Mouse (Mus musculus): ENCODE results near the gene Chchd1.
A peak's percentile ranks its signal among the peaks of the same experiment; 100 is the strongest.

Gene Chchd1

DNA sequence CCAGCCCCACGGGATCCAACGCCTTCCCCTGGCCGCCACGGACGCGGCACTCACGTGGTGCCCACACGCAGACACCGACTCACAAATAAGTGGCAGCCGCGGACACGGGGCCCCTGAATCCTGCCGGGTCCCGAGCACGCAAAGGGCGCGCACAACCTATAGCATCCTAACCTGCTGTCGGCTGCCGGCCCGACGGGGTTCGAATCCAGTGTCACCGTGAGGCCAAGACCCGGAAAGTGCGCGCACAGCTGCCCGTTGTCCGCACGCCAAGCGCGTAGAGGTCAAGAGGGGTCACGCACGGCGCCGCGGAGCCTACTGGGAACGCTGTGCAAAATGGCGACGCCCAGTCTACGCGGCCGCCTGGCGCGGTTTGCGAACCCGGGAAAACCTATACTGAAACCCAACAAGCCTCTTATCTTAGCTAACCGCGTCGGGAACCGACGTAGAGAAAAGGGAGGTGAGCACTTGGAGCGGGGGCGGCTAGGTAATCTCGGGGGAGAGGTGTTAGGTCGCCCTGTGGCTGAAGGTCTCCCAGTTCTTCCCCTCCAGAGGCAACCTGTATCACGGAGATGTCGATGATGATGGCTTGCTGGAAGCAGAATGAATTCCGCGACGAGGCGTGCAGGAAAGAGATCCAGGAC is at the start of gene Chchd1:
Gene Chchd1, plus strand, starts transcription at position 266 of the 641 bp plus-strand sequence.
- peak; percentile 71 for DNase-seq (ENCODE audit: low read depth, low spot score)

DNA sequence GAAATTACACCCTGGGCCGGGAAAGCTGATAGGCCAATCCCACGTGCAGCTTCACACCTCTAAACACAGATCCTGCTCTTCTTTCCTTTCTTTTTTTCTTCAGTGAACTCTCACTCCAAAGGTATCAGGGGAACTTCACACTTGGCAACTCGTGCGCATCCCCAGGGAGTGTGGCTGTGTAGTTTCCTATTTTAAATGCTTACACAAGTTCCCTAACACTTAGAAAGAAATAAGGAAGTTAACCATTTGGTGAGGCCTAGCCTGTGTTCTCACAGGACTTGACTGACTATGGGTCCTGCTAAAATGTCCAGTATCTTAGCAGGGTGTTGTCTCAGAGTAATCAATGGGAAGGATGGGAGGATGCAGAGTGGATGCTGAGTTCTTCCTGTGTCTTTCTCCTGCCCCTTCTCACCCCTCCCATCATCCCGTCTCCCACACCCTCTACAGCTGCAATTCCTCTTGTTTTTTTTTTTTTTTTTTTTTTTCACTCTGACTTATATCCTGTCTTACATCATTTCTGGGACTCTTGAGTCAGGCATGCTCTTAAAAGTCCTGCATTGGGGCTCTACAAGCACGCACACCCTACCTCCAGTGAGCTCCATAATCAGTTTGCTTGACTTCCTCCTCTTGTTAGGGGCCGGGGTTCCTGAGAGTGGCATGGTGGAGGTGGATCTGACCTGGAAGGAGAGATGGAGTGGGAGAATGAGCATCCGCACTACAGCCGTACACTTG is 48.0 kb upstream of the Chchd1 start:
- no peak for DNase-seq (ENCODE audit: low read depth, low spot score)

DNA sequence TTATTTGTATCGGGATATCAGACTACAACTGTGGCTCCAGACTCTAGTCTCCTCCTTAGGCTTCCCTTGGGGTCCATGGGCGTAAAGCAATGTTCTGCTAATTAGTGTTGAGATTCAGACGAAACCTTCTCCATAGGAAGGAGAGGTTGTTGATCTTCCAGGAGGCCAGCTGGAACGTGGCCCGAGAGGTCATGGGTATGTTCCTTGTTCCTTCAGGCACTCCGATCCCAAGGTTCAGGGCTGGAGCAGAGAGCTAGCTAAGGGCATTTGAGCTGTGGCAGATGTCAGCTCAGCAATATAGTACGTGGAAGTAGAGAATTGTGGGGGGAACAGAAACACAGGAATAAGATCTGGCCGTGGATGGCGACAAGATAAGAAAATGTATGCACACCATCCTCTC is 47.1 kb upstream of the Chchd1 start:
- DNase-seq (ENCODE audit: low read depth, low spot score): no peak

DNA sequence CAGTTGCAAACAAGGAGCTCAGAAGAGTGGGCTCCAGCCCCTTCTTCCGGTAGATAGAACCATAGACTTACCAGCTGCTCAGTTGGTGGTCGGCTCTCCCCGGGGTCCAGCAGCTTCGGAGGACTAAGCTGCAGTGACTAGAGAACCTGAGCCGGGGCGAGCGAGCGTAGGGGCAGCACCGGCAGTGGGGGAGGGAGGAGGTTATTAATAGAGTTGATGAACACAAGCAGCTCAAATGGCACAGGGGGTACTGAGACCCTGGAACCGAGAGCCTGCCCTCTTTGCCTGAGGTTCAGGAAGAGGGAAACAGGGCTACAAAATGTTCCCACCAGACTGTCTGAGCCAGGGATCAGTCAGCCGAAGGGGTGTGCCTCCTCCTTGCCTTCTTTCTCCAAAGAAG is 46.4 kb upstream of the Chchd1 start, which contains the start of gene Myoz1:
Gene Myoz1, minus strand, starts transcription at position 180 of the 400 bp plus-strand sequence.
- DNase-seq (ENCODE audit: low read depth, low spot score): no peak

DNA sequence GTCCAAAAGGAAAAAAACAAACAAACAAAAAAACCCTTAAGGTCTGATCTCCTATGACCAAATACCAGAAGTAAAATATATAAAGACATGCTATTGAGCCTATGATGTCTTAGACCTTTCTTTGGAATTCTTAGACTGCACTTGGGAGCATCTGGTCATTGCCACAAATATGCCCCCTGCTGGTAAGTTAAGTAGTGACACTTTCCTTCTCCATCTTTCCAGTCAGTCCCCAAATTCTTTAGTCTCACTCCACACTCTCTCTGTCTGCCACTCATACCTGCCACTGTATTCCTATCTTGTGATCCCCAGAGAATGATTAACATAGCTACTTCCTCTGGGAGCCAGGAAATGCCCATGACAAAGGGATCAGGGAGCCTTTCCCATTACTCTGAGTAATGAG is 44.5 kb upstream of the Chchd1 start:
- DNase-seq (ENCODE audit: low read depth, low spot score): no peak

DNA sequence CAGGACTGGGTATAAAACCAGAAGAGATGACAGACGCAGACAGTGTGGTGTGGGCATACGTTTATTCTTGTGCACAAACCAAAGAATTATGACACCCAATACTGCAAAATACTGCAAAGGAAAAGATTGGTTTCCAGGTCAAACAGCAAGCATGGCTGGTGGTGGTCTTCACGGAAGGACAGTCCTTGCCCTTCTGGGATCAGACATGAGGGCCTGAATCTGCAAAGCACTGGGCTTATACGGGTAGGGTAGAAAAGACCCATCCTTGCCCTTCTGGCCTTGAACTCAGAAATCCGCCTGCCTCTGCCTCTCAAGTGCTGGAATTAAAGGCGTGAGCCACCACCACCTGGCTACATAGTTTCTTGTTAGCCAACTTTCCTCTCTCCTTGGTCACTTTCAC is 43.9 kb upstream of the Chchd1 start:
- DNase-seq (ENCODE audit: low read depth, low spot score): no peak

DNA sequence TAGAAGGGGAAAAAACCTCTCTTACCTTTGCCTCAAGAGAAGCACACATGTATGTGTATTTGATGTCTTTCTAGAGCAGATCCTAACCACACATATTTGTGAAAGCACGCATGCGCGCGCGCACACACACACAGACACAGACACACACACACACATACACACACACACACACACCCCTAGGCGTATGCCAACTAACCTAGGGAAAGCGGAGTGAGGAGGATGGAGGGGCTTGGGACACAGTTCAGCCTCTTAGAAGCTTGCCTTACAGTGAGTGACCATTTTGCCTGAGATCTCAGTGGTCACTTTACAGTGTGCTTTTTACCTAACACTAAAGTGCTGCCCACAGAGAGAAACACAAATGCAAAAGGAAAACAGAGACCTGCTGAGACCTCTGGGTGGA is 43.1 kb upstream of the Chchd1 start:
- no peak for DNase-seq (ENCODE audit: low read depth, low spot score)

DNA sequence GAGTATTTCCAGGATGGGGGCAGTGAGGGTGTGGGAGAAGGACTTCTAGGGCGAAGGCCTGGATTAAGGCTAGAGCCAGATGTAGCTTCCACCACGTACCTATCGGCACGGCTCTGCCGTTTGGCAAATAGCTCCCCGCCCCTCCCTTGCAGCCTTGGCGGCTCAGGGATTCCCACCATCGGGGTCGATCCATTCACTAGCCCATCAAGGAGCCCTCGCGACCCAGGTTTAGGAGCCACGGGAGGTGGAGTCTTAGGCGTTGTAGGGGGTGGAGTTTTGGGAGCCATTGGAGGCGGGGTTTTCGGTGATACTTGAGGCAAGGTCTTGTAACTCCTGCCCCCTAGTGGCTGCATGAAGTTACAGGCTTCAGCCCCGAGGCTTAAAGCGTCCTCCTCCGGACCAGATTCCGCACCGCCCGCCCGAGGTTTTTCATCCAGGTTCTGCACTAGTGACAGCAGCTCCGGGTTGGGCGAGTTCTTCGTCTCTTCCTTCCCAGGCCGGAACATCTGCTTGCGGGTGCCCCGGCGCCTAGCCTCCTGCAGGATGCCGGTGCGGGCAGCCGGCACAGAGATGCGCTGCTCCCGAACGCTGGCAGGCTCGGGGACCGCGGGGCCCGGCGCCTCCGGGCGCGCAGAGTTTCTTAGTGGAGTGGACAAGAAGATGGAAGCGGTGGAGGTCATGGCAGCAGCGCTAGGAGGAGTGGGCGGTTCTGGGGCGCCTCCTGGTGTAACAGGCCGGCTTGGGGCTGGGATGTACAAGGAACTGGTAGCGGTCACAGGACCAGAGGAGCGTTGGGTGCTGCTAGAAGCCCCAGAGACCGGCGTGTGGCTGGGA is 41.8 kb upstream of the Chchd1 start:
- peak; percentile 97 for DNase-seq (ENCODE audit: low read depth, low spot score)

DNA sequence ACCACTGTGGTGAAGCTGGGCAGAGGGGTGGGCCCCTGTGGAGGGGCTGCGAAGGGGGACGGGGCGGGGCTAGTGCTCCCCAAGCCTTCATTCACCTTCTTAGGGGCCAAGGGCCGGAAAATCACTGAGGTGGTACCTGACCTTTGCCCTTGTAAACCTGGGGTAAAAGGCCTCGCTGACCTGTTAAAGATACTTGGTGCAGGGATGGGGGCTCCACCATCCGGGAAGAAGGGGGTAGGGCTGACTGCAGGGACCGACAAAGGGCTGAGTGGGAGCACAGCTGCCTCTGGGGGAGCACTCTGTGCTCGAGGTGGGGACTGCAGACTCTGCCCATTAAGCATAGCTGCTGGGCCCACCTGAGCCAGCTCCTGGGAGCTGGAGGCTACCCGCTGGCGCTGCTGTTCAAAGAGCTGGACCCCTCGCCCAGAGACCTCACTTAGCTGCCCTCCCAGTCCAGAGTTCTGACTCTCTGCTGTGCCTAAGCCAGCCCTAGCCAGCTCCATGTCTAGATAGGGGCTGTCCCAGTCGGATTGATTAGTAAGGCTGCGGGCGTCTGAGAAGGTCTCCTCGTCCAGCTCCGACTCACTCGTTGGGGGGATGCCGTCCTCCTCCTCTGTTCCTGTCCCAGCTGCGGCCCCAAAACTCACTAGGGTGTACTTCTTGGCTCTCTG is 41.0 kb upstream of the Chchd1 start:
- no peak for DNase-seq (ENCODE audit: low read depth, low spot score)

DNA sequence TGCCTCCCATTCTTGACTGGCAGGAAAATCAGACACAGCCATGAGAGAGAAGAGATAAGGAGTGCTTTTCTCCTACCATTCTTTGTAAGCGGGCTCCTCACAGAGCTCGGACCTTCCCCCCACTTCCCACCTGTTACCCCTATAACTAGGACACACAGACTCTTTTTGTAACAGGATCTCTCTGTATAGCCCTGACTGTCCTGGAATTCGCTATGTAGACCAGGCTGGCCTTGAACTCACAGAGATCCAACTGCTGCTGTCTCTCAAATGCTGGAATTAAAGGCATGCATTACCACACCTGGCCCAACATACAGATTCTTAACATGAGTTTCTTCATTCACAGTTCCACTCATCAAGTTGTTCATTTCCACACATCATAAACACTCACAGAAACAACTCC is 40.1 kb upstream of the Chchd1 start:
- DNase-seq (ENCODE audit: low read depth, low spot score): no peak

DNA sequence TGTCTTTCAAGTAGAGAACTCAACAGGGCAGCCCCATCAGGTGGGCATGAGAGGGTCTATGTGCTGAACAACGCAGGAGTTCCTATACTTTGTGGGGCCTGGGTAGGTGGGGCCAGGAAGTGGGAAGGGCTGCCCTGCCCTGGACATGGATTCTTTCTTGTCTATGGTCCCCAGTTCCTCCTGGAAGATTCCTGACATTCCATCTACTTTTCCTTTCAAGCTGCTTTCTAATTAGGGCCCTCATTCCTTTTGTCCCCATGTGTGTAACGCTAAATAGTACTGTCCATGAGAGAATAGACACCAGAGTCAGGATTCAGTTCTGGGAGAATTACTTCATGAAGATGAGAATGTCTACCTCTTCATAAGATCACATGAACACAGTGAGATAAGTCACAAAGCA is 39.2 kb upstream of the Chchd1 start:
- DNase-seq (ENCODE audit: low read depth, low spot score): no peak

DNA sequence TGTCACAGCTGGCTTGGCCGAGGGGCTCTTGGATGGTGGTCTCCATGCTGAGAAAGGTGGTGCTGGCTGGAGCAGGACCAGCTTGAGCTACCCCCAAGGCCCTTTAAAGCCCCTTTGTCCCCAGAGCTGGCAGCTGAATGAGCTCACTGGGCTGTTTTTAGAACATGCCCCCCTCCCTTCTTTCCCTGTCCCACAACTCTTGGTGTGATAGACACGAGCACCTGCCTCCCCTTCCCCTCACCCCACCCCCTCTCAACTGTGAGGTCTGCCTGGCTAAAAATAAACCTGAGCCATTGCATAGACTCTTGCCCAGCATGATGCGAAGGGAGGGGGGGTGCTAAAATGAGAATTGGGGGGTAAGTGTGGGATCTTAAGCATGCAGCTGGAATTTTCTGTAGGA is 38.4 kb upstream of the Chchd1 start:
- no peak for DNase-seq (ENCODE audit: low read depth, low spot score)

DNA sequence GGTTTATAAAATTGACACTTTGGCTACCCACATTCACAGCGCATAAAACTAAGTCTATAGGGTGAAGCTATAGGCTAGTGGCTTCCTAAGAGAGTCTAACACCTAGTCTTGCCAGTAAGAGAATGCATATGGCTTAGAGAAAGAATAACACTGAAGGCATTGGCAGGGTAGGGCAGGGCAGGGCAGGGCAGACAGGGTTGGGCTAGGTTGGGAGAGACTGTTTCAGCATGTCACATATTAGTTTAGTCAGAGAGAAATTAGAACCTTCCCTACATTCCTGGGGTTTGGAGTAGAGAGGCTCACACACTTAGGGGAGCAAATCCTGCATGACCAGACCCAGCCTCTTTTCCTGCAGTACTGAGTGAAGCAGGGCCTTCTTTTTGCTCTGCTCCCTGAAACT is 35.3 kb upstream of the Chchd1 start:
- DNase-seq (ENCODE audit: low read depth, low spot score): no peak

DNA sequence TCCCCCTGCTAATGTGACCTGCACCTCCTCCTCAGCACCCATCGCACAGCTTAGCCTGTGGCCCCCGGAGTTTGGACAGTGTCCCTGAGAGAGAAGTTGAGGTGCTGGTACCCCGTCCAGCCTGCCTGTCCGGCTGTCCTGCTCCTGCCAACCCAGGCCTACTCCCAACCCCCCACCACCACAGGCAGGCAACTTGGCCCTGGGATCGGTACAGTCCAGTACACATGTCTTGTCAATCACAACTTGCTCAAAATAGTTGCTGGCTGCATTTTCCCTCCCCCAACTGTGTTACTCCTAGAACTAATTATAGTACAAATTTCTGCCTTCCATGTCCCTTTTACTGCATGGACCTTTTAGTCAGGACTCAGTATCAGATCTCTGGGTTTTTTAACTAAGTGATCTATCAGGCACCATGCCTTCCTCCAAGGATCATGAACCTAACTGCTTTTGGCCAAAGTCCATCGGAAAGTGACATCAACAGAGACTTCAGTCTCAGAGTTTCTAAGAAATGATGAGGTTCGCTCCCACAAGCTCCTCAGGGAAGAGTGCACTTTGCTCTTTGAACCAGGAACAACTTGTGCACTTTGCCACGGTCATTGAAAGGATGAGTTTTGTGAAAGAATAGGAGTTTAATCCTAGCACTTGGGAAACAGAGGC is 34.5 kb upstream of the Chchd1 start, which contains the start of gene Synpo2l:
Gene Synpo2l, minus strand, starts transcription at position 201 of the 657 bp plus-strand sequence.
- DNase-seq (ENCODE audit: low read depth, low spot score): no peak

DNA sequence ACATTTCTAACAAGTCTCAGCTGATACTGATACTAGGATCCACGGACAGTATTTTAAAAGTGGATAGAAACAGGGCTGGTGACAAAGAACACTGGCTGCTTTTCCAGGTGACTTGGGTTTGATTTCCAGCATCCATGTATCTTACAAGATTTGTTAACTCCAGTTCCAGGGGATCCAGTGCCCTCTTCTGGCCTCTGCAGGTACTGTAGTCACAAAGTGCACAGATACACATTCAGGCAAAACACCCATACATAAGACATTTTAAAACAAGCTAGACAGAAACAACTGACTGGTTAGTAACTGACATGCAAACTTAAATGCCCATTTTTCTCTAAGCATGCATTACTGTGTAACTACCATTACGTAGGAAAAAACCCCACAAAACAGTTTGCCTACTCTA is 29.8 kb upstream of the Chchd1 start:
- DNase-seq (ENCODE audit: low read depth, low spot score): no peak

DNA sequence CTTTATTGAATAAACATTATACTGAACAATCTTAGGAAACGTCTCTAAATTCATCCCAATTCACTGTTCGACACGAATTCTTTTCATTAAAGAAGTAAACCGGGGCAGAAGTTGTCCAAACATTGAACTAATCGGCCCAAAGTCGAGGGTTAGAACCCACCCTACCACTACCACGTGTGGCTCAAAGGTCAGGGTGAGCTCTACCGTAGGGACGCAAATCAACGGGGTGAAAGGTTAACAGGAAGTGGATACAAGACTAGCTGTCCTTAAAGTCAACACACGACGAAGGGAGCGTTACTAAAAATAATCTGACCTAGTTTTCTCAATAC is 29.1 kb upstream of the Chchd1 start:
- DNase-seq (ENCODE audit: low read depth, low spot score): peak; percentile 87

DNA sequence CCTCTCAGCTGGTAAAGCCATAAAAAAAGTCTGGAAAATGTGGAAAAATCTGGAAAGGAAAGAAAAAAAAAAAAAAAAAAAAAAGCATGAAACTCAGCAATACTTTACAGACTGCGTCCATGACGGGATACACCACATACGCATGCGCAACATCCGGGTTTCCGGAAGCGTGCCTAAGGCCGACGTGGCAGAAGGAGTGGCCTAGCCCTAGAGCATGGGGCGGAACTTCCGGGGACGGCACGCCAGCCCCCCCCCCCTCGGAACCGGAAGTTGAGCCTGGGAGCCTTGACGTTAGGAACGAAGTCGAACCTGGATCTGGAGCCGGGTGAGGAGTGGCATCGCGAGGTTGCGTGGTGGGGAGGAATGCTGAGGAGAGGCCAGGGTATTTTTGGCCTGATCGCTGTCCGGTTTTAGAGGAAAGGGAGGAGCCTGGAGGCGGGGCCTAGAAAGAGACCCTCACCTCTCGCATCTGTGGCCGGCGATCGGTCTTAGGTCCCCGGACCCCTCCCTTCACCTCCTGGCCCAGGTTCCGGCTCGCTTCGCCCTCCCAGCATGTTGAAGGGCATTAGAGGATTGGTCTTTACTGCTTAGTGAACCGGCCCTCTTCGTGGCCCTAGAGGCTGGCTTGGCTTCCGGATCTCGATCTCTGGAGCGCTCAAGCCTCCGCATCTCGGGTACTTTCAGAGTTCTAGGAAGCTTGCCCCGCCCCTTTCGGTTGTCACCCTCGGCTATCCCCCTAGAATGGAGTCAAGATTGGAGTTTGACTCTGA is 28.6 kb upstream of the Chchd1 start, which contains the start of gene Sec24c:
Gene Sec24c, plus strand, starts transcription at position 245 of the 770 bp plus-strand sequence.
- DNase-seq (ENCODE audit: low read depth, low spot score): peak; percentile 98

DNA sequence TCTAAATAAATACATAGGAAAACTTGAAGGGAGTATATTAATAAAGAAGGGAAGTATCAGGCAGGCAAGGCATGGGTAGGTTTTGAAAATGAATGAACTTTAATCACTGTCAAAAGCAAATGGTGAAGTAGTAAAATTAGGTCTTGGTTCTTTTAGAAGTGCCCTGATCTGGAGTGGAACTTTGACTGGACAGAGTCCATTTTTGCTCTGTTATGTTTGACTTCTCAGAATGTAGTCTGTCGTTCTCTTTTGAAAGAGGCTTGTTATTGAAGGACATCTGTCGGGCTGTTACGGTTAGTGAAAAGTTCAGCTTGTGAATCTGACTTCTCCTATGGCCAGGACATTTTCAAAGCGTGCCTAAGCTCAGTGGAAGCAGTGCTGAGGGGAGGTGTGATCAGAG is 24.9 kb upstream of the Chchd1 start:
- DNase-seq (ENCODE audit: low read depth, low spot score): no peak

DNA sequence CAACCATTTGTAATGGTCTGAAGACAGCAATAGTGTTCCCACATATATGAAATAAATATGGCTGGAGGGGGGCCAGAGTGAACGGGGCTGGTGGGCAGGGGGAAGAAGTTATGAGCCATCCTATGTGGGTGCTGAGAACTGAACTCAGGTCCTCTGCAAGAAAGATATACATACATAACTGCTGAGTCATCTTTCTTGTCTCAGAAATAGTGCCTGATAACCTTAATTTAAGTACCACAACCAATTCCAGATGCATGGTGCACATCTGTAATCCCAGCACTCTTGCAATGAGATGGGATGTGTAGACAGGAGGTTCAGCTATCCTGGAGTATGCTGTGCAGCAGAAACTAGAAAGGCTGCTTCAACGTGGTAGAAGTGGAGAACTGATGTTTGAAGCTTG is 21.1 kb upstream of the Chchd1 start:
- DNase-seq (ENCODE audit: low read depth, low spot score): no peak

DNA sequence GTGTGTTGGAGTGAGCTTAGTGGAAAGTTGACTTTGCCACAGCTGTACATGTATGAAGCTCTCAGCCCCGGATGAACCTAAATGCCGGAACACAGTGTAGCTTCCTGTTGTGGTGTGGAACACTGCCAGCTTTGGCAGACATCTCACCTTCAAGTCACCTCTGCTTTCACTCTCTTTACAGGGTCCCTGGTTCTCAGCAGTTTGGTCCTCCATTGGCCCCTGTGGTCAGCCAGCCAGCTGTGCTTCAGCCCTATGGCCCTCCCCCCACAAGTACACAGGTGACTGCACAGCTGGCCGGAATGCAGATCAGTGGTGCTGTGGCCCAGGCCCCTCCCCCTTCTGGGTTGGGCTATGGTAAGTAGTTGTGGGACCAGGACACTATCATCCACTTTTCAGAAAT is 20.3 kb upstream of the Chchd1 start:
- DNase-seq (ENCODE audit: low read depth, low spot score): no peak

DNA sequence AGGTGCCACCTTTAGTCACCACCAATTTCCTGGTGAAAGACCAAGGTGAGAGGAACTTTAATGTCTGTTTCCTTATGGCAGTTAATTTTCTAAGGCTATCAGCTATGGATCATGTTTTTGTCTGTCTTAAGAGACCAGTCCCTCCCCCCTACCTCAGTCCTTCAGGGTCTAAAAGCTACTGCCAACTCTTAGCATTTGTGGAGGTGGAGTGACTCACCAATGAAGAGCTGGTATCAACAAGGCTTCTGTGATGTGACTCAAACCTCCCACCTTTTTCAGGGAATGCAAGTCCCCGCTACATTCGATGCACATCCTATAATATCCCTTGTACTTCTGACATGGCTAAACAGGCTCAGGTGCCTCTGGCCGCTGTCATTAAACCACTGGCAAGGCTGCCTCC is 16.2 kb upstream of the Chchd1 start:
- DNase-seq (ENCODE audit: low read depth, low spot score): peak; percentile 62

Measured in telencephalon, adult 2 months (tissue).